Mouse (Mus musculus) heart, adult 11 months (tissue): ENCODE data around the gene Snapc4.
"Not testable (repeated sequence)": the region's sequence is repeated elsewhere in the genome, so short reads cannot be mapped to it uniquely, and the experiment has no call there.

Experiments
- DNase-seq: peaks from one replicate; pipeline ENCODE4 v3.0.0; 2022

Snapc4 gene

DNA sequence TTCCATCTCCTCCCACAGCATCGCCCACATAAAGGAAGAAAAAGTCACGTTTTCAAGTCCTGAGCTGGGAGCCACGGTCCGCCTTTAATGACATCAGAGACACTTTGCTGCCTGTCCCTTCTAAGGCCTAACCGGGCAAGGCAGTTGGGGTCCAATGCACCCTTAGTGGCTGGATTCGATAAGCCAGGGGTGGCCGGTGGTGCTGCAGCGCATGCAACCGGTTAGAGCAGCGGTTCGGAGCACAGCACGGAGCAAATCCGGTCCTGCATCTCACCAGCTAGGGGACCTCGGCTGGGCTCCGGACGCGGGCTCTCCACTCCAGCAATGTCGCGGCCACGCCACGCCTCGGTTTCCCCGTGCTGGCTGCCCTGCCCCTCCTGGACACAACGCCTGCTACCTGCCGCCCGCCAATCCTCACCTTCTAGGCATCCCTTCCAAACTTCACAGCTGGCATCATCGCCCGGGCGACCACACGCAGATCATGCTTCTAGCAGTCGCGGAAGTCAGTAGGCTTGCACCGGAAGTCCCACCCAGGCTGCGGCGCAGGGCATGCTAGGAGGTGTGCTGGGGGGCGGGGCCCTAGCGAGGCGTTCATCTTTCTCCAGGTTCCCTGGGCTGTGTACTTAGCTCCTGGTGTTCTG is at the start of gene Snapc4:
Snapc4 (minus strand) TSS at position 523 of the 641 bp plus-strand sequence.
- peak; percentile 98 for DNase-seq

DNA sequence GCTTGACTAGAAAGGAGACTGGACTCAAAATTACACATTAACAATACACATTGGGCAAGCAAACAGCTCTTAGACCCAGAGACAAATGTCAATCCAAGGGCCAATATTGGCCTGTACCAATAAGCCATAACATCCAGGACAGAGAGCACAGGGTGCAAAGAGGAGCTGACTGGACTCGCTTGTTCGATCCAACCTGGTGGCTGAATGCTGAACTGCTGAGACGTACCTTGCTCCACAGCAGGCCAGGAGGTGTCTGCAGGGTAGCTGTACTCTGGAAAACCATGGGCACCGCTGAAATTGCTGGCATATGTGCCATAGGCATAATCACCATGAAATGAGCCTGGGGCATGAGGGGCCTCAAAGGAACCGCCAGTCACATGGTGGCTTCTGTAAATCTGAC is 49.4 kb upstream of the Snapc4 start:
- peak; percentile 79 for DNase-seq

DNA sequence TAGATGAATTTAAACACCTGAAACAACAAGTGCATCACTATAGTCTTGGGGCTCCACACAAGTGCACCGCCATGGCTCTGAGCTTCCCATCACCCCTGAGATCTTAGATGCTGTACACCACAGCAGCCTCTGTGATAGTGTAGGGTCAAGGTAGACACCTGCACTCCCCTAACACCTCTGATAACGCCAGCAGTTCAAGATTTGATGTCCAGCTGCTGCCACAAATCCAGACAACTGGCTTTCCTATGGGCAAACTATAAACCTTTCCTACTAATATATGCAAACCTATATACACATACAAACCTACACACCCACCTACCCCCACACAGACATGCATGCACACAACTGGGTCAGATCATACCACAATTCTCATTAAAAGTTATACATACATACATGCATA is 44.1 kb upstream of the Snapc4 start:
- DNase-seq = peak; percentile 80

DNA sequence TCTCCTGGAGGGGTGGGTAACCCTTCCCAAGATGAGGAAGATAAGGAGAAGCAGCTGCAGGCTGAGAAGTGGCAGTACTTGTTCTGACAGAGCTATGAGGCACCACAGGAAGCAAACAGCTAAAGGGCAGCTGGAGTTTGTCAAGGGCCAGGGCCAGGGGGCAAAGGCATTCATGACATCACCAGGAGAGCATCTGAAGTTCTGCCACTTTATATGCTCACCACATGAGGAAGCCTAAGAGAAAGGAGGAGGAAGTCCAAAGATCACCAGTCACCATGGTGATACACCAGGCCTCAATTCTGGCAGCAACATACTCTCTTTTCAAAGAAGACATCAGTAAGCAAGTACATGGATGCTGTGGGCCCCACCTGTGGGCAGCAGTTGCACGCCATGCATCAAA is 42.6 kb upstream of the Snapc4 start:
- DNase-seq = no peak

DNA sequence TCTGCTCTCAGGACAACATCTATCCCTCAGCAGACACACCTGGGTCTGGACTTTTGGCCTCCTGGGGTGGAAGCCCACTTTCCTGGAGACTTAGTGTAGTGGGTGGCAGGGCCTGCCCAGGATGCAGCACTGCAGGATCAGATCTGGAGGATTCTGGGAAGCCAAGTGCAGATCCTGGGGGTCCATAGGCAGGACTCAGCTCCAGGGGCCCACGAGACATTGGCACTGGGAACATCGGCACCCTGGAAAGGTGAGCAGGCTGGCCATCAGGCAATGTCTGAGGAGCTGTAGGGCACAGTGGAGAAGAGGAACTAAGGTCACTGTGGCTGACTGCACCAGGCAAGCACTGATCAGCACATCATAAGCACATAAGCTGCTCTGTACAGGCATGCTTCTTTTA is 41.5 kb upstream of the Snapc4 start:
- peak; percentile 82 for DNase-seq

DNA sequence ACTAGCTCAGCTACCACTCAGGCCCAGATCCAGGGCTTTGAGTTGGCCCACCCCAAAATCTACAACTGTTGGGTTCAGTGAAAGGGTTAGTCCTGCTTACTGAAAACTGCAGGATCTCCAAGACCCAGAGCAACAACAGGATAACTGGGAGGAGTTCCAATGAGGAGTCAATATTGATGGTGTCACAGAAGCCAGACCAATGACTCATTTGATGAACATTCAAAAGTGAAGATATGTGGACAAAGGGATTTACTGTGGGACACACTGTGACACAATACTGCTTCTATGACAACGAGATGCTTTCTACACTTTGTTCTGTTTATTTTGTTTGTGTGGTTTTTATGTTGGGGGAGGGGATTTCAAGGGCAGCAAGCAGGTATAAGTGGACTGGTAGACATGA is 37.7 kb upstream of the Snapc4 start:
- peak; percentile 82 for DNase-seq

DNA sequence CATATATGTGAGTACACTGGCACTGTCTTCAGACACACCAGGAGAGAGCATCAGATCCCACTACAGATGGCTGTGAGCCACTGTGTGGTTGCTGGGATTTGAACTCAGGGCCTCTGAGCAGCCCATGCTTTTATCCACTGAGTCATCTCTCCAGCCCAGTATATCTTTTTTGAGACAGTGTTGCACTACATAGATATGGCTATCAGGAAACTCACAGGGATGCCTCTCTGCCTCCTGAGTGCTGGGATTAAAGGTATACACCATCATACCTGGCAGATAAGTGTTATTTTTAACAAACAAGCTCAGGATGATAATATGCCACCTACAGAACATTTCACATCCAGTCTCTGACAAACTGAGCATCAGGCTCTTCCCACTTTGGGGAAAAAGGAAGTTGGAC is 36.6 kb upstream of the Snapc4 start:
- no peak for DNase-seq

DNA sequence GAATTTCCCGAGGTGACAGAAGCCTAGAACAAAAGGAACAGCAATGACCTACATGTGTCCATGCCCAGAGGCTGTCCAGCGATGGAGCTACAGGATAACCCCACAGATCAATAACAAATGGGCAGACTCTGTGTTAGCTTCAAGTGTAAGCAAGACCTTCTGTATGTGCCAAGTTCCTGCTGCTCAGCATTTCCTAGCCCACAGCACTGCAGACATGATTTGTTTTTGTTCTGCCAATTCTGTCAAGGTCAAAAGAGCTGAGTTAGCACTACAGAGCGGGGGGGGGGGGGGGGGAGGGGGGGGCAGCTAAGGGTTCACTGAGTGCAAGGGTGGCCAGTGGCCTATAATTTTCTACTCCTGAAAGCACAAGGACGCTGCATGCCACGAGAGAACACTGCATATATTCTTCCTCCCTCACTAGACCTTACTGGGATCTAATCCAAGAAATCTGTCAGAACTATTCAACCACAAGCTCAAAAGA is 30.5 kb upstream of the Snapc4 start:
- DNase-seq = no peak

DNA sequence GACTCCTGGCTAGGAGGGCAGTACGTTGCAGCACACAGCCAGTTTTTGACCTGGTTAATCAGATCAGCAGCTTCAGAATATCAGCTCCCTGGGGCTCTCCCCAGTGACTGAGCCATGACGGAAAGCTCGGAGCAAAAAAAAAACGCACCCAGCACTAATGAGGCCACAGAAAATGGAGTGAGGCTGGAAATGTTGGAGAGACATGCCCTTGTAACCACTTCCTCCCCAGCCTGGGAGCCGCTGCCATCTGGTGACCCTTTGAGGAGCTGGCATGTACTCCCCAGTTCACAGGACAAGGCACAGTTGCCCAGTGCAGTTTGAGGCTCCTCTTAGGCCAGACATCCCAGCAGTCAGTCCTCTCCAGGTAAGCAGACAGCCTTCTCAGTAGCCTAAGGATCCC is 29.6 kb upstream of the Snapc4 start:
- no peak for DNase-seq

DNA sequence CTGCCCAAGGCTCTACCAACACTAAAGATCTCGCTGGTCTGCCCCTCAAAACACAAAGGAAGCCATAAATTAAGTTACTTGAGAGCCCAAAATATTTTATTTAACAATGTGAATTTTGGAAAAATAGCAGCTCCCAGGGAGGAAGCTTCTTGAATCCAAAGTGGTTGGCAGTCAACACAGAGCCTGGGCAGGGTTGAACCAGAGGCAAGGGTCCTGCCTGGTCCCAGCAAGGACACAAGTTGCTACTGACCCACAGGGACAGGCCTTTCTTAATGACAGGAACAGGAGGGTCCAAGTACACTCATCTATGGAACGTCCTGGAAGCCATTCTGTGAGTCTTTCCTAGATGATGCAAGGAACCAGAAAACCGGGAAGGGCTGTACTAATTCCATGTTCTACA is 28.9 kb upstream of the Snapc4 start:
- DNase-seq = no peak

DNA sequence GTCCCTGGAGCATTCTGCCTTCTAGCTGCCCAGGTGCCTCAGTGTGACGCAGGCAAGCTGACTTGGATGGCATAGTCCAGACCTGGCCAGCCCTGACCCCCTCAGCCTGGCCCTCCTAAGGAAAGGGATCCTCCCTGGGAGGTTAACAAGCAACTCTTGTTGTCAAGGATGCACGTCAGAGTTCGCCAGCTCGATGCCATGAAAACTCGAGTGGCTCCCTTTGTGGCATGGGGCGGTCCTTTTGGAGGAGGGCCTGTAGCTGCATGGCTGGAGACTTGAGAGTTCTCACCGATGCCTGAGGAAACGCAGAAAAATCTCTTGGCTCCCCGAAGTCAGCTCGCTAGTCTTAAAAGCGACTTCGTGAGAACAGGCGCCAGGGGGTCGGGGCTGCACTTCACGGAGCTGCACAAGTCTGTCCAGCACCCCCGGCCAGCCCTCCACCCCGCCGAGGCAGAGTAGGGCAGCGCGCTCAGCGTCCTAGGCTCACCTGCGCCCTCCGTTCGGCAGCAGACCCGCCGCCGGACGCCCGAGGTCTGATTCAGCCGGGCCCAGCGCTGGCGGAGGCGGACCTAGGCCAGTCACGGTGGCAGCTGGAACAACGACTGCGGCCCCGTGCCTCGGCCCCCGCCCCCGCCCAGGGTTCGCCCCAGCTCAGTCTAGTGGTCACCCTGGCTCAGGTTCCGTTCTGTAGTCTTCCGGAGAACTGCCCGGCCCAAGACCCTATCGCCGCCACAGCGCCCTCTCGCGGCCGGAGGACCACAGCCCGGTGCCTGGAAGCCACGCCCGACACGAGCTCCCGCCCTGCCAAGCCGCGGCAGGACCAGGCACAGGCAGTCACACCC is 28.3 kb upstream of the Snapc4 start, which contains the start of gene Inpp5e:
Inpp5e (minus strand) TSS at position 689 of the 842 bp plus-strand sequence.
- DNase-seq = peak; percentile 99

DNA sequence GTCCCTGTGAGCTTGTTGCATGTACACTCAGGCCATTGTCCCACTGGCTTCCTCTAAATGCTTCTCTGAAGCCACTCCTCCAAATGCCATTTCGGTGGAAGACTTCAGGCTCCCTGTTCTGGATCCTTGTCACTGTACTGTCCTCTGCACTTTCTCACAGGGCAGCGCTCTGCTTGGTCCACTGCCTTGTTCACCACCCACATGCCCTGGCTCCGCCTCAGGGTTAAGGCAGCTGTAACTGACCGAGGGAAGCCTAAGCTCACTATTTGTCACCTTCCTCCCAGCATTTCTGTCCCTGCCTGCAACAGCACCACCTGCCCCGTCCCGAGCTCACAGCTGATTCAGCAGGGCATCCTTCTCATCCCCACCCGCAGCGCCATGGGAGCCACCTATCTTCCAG is 22.9 kb upstream of the Snapc4 start:
- no peak for DNase-seq

DNA sequence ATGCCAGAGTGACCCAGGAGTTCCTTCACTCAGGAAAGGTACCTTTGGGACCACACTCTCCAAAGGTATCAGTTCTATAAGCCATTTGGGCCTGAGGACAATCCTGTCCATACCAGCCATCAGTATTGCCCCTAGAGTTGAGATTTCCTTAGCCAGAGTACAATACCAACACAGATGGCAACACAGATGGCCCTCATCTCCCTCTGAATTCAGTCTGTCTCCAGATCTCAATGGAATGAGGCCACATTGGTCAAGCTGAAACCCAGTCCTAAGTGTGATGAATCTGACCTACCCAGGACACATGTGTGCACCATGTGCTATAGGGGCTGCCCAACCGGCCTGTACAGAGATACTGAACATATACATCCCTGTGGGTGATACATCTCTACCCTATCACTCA is 21.8 kb upstream of the Snapc4 start:
- no peak for DNase-seq

DNA sequence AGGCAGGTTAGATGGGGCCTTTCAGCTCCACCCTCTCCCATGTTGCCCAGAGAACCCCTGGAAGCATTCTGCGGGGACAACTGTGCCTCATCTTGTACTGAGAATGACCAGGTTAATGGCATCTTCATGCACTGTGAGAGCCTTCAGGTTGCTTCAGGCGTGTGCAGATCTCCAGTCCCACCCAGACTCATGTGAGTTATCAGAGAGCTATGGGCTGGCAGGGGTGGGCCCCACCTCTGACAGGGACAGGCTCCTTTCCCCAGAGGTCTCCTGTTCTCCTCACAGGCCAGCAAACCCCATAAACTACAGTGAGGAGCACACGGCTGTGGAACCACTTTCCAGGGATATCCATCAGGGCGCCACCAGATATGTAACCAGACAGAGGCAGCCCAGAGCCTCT is 20.6 kb upstream of the Snapc4 start:
- no peak for DNase-seq

DNA sequence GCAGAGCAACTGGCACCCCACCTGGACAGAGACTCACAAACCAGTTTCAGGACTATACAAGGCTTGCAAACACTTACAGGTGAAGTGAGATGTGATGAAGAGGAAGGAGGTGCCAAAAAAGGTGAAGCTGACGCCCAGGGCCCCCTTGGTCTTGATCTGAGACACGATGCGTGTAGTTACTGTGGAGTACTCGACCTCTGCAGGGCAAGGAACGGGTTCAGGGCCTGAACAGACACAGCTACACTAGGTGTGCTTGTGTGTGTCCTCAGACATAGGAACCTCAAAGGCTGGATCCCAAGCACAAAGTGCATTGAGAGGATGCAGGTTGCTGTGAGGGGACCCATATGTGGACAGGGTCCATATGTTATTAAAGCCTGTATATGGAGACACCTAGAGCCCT is 19.8 kb upstream of the Snapc4 start:
- DNase-seq = no peak

DNA sequence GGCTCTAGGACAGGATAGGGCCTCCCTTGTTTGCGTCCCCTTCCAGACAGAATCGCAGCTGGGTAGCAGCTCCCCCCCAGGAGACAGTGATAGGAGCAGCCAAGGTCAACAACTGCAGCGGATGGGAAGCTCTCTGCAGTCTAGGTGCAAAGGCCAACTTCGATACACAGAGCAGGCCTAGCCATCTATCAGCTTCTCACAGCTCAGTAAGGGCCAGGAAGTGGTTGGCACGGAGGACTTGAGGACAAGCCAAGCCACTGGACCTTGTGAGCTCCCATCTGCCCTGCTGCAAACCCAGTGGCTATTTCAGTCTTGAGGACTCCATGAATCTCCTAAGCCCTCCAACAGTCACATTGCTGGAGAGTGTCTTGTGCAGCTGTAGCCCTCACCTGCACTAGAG is 19.2 kb upstream of the Snapc4 start:
- DNase-seq = peak; percentile 98

DNA sequence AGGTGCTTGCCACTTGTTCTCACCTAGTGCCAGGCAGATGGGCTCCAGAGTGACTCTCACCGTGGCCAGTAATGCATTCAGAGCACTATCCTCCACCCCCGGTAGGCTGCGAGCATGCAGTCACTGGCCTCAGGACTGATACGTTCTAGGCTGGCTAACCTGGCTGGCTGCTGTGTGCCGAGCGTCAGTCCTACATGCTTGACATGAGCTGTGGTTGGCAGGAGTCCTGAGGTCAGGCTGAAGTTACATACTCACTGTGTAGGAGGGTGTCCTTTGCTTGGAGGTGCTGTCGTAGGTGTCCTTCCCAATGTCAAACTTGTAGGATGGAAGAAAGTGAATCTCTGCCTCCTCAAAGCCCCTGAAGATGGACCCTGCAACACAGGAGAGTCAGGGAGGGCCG is 18.5 kb upstream of the Snapc4 start:
- DNase-seq = peak; percentile 95

DNA sequence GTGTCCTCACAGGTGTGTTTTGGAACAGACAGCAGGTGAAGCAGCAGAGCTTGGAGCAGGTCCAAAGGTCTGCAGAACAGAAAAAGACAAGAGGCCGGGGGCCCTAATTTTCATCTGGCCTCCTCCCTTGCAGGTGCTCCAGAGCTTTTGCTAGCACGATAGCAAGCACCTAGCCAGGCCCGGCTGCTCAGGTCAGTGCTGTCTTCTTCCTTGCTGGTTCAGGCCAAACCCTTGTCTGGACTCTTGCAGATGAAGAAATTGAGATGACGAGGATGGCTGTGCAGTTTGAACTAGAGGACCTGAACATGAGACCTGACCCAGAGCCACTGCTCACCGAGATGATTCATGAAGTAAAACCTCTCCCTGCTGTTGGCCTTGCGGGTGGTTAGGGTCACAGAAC is 11.2 kb upstream of the Snapc4 start:
- peak; percentile 91 for DNase-seq

DNA sequence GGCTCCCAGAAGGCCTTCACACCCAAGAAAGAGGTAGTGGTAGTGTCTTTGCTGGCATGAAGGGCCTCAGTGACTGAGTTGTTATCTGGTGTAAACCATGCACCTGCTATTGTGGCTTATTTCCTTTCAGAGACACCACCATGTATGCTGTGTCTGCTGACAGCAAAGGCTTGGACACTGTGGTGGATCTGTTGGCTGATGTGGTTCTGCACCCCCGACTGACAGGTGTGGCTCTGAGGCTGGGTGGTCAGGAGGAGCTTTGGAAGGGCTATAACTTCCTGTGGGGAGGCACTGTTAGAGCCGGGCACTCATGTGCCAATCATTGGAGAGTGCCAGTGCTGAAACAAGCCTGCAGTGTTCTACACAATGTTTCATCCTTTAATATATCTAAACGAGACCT is 10.5 kb upstream of the Snapc4 start:
- no peak for DNase-seq

DNA sequence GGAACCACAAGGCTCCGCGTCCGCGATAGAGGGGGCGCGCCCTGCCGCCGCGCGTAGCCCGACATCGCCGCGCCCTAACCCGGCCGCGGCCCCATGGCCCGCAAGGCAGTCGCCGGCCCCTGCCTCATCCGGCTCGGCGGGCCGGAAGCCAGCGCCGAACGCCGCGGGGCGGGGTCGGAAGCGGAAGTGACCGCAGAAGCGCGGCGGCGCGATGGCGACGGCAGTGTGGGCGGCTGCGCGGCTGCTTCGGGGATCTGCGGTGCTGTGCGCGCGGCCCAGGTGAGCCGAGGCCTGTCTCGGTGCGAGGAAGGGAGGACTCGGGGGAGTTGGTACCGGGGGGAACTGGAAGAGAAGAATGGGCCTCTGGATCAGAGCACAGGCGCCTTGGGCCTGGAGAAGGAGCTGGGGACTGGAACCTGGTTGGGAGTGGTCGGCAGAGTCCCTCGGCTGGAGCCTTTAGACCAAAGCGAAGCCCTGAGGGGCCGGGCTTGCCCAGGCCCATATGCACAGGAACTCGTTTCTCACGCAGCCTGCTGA is 8.8 kb upstream of the Snapc4 start, which contains the start of the genes Entr1 and Pmpca:
Entr1 (minus strand) TSS at position 163 of the 537 bp plus-strand sequence.
Pmpca (plus strand) TSS at position 186 of the 537 bp plus-strand sequence.
- DNase-seq = peak; percentile 99

DNA sequence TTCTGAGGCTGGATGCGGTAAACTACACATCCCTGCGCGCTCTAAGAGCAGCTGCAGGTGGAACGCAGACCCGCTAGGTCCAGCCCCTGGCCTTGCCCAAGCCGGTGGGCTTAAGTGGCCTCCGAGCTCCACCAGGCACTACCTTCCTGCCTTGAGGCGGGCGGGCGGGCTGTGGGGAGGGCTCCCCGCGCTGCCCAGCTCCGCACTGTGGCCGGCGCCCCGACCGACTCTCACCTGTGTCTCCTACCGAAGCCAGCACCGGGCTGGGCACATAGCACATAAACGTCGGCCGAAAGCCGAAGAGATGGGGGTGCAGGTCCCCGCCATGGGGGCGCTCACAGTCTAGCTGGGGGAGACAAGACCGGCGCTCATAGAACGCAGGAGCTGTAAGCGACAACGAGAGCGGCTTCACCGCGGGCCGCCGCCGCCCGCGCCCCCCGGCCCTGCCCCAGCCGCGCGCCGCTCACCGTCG is 8.3 kb upstream of the Snapc4 start:
- DNase-seq = no peak

DNA sequence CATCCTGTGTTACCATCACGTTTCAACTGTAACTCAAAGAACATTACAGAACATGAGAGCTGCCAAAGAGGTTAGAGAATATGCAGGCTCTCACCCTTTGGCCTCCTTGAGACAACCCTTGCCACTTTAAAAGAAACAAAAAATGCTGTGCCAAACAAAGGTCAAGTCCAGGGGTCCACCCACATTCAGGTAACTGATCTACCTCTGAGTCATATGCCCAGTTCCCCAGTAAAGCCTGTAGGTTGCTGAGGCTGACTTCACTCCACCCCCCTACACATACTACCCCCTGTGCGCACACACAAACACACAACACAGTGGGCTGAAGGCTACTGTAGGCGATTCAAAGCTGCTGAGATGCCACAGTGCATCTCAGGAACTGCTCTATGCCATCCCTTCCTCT is 7.3 kb upstream of the Snapc4 start:
- DNase-seq = no peak

DNA sequence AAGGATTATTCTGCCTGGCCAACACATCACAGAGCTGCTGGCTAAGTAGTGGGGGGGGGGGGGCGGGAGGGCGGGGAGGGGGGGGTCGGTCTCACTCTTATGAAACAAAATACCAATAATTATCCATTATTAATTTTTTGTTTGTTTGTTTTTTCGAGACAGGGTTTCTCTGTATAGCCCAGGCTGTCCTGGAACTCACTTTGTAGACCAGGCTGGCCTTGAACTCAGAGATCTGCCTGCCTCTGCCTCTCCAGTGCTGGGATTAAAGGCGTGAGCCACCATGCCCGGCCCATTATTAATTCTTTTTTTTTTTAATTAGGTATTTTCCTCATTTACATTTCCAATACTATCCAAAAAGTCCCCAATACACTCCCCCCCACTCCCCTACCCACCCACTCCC is 418 bp upstream of the Snapc4 start:
- DNase-seq = not testable (repeated sequence)

DNA sequence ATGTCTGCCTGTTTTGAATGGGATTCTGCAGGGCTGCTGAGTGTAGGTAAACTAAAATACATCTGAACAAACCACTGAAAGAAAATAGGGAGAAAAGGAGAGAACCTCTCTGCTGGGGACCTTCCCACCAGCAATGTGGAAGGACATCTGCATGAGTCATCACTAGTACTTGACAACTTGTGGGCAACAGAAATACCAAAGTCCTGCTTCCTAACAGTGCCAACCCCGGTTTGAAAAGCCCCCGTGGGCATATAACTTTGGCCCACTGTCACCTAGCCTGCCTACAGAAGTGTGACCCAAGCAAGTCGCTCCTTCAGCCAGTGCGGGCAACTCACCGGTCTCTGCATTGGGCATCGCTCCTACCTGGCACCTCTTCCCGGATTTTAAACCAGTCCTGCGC is 8.1 kb downstream of the Snapc4 start:
- DNase-seq = no peak
